Mouse (Mus musculus): ENCODE data around the gene Cldn6.

- TF ChIP-seq POLR2A (IDR thresholded peaks at IDR 0.05; ENCODE audit: insufficient read depth, low read depth, low read length), result no peak
- no peak for TF ChIP-seq CTCF (IDR thresholded peaks at IDR 0.05)
- TF ChIP-seq EP300 (IDR thresholded peaks at IDR 0.05; ENCODE audit: insufficient read depth, low read depth, low read length), result no peak
These were observed 4.2 kb downstream of the Cldn6 start for GRCm38 (mm10) chr17:23683226-23683625.
